Mouse (Mus musculus) small intestine, adult 2 months (tissue): ENCODE measurements around the gene Ift57.

Experiments
- CTCF ChIP-seq: fragments of 200-500 bp; IDR thresholded peaks from 2 replicates; pipeline ENCODE4 v1.5.1; 2012; ENCODE audit warnings: low read depth, mild to moderate bottlenecking, control low read depth, inconsistent platforms, low read length, moderate library complexity, mixed read lengths; ENCODE audit not compliant: insufficient replicate concordance, insufficient read length; ENCODE audit errors: extremely low read depth
- POLR2A ChIP-seq: fragments of 200-500 bp; IDR thresholded peaks from 2 replicates; pipeline ENCODE4 v1.6.1; 2012; ENCODE audit warnings: low read depth, mild to moderate bottlenecking, control low read depth, inconsistent platforms, low read length, moderate library complexity

- TF ChIP-seq CTCF, result no peak
- TF ChIP-seq POLR2A, result no peak
Observed at GRCm38 (mm10) chr16:49662201-49662600, 36.8 kb upstream of the Ift57 start.
